Mouse (Mus musculus) thymus, postnatal 4 days (tissue): ENCODE measurements around the gene Slc50a1.
A peak's percentile ranks its signal among the peaks of the same experiment; 100 is the strongest.

ENCODE experiments used
- DNase-seq: peaks from one replicate; pipeline ENCODE4 v3.0.0; 2021

Gene Slc50a1

DNA sequence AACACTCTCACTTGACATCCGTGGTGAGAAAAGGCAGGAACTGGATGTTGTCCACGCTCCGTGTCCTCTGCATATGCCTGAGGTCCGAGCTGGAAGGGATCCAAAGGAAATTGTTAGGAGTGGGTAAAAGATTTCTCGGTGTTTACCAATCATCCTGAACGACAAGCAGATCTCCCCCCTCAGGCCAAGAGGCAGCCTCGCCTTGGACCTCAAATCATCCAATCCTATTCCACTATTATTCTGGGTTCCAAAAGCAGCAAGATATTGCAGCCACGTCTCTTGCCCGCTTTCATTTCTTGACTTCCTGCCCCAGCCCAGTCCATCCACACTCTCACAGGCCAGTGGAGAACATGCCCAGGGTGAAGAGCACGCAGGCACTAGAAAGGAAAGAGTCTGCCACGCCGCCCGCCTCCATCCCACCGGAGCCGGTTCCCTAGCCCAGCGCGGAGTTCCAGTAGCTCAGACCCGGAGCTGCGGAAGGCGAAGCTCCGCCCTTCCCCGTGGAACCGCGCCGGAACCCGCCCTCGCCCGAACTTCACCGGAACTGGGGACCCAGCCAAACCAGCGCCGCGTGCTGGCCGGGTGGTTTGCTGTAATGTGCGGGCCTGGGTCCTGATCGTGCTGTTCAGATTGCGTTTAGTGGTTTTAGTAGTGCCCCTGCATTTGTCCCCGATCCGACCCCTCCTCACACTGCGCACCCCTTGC lies at the start of gene Slc50a1:
Gene Slc50a1, minus strand, starts transcription at position 520 of the 705 bp plus-strand sequence.
- DNase-seq = peak; percentile 90

DNA sequence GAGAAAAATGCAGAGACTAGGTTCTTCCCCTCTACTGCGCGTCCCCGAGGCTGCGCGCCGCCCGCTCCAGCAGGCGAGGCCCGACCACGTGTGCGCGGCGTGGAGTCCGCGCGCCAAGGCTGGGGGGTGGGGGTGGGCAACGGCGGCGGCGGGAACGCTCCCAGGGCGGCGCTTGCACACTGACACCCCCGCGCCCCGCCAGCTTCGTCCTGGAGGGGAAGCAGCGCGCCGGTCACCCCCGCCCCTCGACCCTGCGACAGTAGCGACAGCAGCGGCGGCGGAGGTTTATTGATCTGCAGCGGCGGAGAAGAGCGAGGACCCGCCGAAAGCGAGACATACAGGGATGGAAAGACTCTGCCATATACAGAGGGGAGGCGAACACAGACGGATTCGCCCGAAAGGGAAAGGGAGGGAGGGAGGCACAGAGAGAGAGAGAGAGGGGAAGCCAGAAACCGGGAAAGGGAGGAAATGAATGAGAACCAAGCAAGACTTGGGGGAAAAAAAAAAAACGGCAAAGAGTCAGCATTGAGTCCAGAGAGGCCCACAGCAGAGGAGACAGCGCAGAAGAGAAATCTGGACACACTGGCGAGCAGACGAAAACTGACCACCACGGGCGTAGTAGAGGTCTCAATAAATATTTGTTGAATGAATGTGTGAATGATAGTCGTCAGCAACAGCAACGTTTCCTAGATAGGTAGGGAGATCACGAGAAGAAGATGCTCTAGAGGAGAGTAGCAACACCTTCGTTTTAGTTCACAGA lies 49.4 kb upstream of the Slc50a1 start:
- peak; percentile 59 for DNase-seq

DNA sequence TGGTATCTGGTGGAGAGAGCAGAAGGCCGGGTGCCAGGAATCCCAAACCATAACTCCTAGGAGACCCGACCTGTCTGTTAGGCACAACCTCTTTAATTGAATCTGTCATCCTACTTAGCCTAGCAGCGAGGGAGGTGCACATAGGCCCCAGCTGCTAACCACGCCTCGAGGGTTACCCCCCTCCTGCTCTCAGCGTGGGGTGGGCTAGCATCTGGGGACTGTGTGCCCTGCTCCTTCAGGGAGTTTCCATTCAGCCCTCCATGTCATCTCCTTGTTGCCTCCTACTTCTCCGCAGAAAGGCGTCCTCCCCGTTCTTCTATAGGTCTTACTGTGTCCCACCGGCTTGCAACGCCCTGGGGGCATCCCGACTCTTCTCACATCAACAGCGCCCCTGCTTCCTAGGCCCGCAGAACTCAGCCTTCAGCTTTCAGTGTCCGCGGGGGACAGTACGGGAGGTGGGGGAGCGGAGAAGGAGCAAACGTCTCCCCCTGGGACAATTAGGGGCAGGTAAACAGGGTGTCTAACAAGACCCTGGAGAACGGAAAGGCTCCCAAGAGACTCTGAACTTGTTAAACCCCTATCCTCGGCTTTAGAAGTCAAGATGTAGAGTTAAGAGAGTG lies 48.7 kb upstream of the Slc50a1 start:
- no peak for DNase-seq

DNA sequence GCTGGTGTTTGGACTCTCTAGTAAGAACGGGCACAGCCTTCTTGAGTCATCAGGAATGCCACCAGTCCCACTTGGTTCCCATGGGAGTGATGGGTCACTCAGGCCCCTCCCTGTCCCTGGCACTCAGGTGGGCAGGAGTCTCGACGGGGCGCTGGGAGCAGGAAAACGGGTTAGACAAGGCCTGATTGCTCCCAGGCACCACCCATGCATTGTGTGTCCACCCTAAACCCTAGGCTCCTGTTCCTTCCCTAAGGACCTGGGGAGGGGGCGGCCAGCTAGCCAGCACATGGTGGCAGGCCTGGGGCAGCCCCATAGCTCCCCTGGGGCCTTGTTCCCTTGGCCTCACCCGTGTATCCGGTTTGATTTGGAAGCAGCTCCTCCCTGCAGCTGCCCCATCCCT lies 47.9 kb upstream of the Slc50a1 start:
- DNase-seq = no peak

- DNase-seq = no peak
Observed at GRCm38 (mm10) chr3:89317246-89317645, 46.9 kb upstream of the Slc50a1 start.

GRCm38 (mm10) chr3:89316833-89317232 lies 46.5 kb upstream of the Slc50a1 start:
- peak; percentile 81 for DNase-seq

GRCm38 (mm10) chr3:89315930-89316831 lies 45.8 kb upstream of the Slc50a1 start:
- peak; percentile 46 for DNase-seq

GRCm38 (mm10) chr3:89315195-89315929 lies 45.0 kb upstream of the Slc50a1 start:
- DNase-seq = peak; percentile 83

- no peak for DNase-seq
Observed at GRCm38 (mm10) chr3:89314791-89315190, 44.4 kb upstream of the Slc50a1 start.

GRCm38 (mm10) chr3:89314340-89314739 lies 44.0 kb upstream of the Slc50a1 start:
- DNase-seq = no peak

DNA sequence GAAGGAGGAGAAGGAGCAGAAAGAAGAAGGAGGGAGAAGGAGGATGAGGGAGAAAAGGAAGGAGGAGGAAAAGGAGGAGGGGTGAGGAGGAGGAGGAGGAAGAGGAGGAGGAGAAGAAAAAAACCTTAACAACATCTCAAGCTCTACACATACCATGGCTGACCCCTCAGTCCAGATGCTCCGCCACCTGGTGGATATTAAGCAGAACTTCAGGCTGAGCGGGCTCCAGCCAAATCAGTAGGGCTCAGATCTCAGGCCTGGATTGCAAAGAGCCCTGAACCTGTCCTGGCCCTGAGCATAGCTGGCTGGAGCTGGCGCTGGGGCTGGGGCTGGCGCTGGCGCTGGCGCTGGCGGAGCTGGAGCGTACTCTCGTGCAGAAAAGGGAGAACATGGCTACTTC lies 37.7 kb upstream of the Slc50a1 start:
- DNase-seq = peak; percentile 72

GRCm38 (mm10) chr3:89305551-89306325 lies 35.4 kb upstream of the Slc50a1 start:
- no peak for DNase-seq

DNA sequence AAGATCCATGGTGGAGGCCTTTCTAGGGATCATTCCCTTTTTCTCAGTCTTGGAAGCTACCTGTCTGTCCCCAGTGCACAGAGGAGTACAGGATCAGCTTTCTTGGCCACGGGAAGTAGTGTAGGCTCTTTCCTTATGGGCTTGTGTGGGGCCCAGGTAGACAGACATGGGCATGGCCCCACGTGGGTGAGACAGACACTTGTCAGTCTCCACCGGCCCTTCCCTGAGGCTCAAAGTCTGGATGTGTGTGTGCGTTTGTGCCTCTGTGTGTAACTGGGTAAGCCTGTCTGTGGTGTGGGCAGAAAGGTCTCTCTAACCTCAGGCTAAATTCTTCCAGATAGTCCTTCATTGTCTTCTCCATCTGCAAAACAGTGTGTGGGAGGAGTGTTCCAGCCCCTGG lies 34.7 kb upstream of the Slc50a1 start:
- DNase-seq = no peak

GRCm38 (mm10) chr3:89304440-89304839 lies 34.1 kb upstream of the Slc50a1 start:
- DNase-seq = no peak

GRCm38 (mm10) chr3:89300514-89300913 lies 30.1 kb upstream of the Slc50a1 start:
- no peak for DNase-seq

- DNase-seq = no peak
Observed at GRCm38 (mm10) chr3:89300071-89300470, 29.7 kb upstream of the Slc50a1 start.

GRCm38 (mm10) chr3:89299499-89299898 lies 29.1 kb upstream of the Slc50a1 start:
- peak; percentile 71 for DNase-seq

DNA sequence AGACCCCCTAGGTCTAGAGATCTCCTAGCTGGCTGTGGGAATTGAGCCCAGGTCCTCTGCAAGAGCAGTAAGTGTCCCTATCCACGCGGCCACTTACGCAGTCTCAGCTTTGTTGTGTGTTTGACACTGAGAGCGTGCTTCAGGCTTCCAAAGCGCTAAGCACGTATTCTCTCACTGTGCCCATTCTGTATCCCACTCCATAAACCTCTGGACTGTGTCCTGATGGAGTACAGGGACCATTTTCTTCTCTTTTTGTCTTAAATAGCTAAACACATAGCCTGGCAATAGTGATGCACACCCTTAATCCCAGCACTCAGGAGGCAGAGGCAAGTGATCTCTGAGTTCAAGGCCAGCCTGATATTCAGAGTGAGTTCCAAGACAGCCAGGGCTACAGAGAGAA lies 28.5 kb upstream of the Slc50a1 start:
- DNase-seq = no peak

GRCm38 (mm10) chr3:89296761-89297396 lies 26.5 kb upstream of the Slc50a1 start:
- DNase-seq = no peak

DNA sequence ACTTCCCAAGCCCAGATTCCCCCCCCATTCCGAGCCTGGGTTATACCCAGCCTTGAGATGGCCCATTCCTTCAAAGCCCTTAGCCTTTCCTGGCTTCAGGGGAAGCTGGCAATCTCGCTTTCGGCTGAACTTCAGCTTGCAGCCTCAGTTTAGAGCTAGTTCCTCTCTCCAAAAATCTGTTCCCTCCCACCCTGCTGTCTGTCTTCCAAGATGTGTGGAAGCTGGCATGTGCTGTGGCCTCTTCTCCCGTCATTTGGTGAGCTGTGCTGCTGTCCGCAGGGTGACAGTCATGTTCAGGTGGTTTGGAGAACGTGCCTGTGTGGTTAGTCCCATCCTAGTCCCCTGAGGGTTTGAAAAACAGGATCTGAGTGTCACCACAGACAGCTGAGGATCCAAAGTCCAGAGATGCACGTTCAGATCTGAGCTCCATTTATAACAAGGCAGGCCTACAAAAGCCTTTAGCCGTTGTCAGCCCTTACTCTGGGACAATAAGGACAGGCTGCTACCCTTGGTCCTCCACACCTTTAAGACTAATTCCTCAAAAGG lies 25.4 kb upstream of the Slc50a1 start:
- no peak for DNase-seq
